Mouse (Mus musculus): ENCODE data around the gene Dmc1. TPM values are rescaled to one million over a fixed set of nuclear protein-coding genes. Genes with fewer than 3 reads are reported as not detected.

Dmc1 gene
- polyA plus RNA-seq, 1 experiment from 2014 or later = 2.6 TPM

DNA sequence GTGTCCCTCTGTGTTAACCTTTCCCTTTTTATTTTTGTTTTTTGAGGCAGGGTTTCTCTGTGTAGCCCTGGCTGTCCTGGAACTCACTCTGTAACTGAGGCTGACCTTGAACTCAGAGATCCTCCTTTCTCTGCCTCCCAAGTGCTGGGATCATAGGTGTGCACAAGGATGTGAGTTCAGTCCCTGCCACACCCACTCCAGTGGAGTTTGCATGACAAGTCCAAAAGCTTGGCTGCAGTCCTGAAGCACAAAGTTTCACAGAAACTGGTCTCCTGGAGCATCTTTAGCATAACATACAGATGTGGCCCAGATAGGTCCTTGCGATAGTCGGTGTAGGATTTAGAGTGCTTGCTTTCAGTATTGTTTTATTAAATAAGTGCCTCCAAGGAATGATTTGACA lies 4.3 kb upstream of the Dmc1 start:
- Histone ChIP-seq H3K4me3 (no peak overlapping the region), H3K9ac (no peak overlapping the region), H3K4me2 (no peak overlapping the region), H3K27me3 (0 out of 2 replicates have a peak, but pooled peaks cover 7% of the 10 kb centered on the region), H3K4me1 (peaks cover 11% of the 10 kb centered on the region; the same call in 1 of the 2 replicates), H3K27ac (no peak overlapping the region), H3K36me3 (peaks cover 10% of the 10 kb centered on the region), H3K9me3 (no peaks in the 10 kb centered on the region)
- 96% methylated on average over 2 of the region's 2 CpGs for WGBS
- ATAC-seq (ENCODE audit: insufficient number of reproducible peaks, low FRiP score, low TSS enrichment, low read depth) = no peak

DNA sequence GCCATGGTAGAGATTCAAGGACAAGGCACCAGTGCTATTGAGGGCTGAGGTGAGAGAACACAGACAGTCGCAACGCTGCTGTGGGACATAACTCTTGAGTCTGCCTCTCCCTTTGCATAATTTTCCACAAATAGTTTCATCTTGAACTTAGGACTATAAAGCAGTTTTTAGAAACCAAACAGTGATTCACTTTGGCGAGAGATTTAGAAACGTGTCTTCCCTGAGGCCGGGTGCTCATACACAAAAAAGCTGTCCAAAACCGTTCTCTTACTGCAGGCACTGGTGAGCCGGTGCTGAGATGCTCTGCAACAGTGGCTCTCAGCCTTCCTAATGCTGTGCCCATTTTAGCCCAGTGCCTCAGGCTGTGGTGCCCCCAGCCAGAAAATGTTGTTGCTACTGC lies 3.3 kb upstream of the Dmc1 start:
- WGBS = 76% methylated on average over 7 of the region's 7 CpGs
- peaks cover 8% of the 10 kb centered on the region for H3K36me3 ChIP-seq
- H3K4me1 ChIP-seq = peaks cover 11% of the 10 kb centered on the region; the same call in 1 of the 2 replicates
- H3K4me3 ChIP-seq = no peak overlapping the region
- H3K9me3 ChIP-seq = no peaks in the 10 kb centered on the region
- H3K27me3 ChIP-seq = 0 out of 2 replicates have a peak, but pooled peaks cover 7% of the 10 kb centered on the region
- no peak overlapping the region for H3K4me2 ChIP-seq
- H3K27ac ChIP-seq = no peak overlapping the region
- no peak overlapping the region for H3K9ac ChIP-seq
- no peak for ATAC-seq (ENCODE audit: insufficient number of reproducible peaks, low FRiP score, low TSS enrichment, low read depth)

DNA sequence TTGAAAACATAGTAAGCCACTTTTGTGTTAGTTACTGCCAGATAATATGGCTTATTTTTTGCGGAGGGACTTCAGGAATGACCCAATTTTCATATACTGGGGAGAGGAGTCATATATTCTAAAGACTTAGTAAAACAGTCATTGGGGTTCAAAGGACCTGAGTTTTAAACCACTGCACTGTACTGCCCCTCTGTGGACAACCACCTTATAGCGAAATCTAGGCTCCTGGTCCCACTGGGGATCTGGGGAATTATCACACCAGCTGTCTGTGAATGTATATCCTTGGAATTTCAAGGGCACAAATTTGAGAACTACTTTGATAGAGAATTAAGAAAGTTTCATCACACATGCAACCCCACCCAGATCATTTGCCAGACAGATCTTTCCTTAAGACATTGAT lies 2.8 kb upstream of the Dmc1 start:
- Histone ChIP-seq H3K27me3 (0 out of 2 replicates have a peak, but pooled peaks cover 7% of the 10 kb centered on the region), H3K27ac (no peak overlapping the region), H3K9ac (no peak overlapping the region), H3K9me3 (no peaks in the 10 kb centered on the region), H3K4me1 (peaks cover 11% of the 10 kb centered on the region; the same call in 1 of the 2 replicates), H3K4me3 (no peak overlapping the region), H3K4me2 (no peak overlapping the region), H3K36me3 (peaks cover 7% of the 10 kb centered on the region; the same call in 1 of the 2 replicates)
- 51% methylated on average over 2 of the region's 2 CpGs for whole genome bisulfite sequencing
- ATAC-seq (ENCODE audit: insufficient number of reproducible peaks, low FRiP score, low TSS enrichment, low read depth) = no peak

DNA sequence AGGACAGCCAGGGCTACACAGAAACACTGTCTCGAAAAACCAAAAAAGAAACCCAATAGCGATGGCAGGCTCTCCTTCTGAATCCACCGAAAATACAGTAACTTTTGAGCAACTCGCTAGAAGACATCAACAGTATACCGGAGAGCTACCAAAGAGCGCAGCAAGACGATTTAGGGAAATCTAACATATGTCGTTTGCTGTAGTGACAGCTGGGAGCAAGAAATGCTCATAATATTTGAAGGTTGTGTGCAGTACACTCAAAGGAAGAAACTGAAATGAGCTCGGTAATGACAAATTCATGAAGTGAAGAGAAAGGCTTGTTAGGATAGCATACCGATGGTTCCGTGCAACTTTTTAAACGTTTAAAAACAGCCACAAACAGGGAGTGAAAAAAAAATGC lies 1.3 kb upstream of the Dmc1 start:
- Histone ChIP-seq H3K9me3 (no peaks in the 10 kb centered on the region), H3K27me3 (0 out of 2 replicates have a peak, but pooled peaks cover 7% of the 10 kb centered on the region), H3K9ac (no peak overlapping the region), H3K36me3 (0 out of 2 replicates have a peak, but pooled peaks cover 3% of the 10 kb centered on the region), H3K4me2 (no peak overlapping the region), H3K4me1 (peaks cover 11% of the 10 kb centered on the region; the same call in 1 of the 2 replicates), H3K4me3 (no peak overlapping the region), H3K27ac (no peak overlapping the region)
- 88% methylated on average over 12 of the region's 12 CpGs for whole genome bisulfite sequencing
- ATAC-seq (ENCODE audit: insufficient number of reproducible peaks, low FRiP score, low TSS enrichment, low read depth) = no peak

DNA sequence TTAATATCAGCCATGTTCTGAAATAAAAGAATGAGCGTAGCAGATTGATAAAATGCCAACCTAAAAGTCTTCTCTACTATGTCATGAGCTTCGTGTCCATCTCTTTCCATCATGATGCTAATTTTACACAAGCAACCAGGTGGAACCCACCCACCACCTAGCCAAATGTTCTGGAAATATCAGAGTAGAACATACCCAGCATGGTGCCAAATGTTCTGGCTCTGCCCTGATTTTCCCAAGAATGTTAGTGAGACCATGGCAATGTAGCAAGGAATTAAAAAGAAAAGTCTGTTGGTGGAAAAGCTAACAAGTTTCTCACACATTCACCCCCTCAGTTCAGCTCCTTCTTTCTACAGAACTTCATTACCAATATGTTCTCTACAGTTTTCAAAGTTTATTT lies 4.7 kb downstream of the Dmc1 start:
- 0 out of 2 replicates have a peak, but pooled peaks cover 7% of the 10 kb centered on the region for H3K27me3 ChIP-seq
- WGBS = 86% methylated on average over 2 of the region's 2 CpGs
- H3K4me1 ChIP-seq = peaks cover 8% of the 10 kb centered on the region; the same call in 1 of the 2 replicates
- ATAC-seq (ENCODE audit: insufficient number of reproducible peaks, low FRiP score, low TSS enrichment, low read depth) = no peak
- no peak overlapping the region for H3K4me2 ChIP-seq
- H3K9ac ChIP-seq = no peak overlapping the region
- H3K36me3 ChIP-seq = no peaks in the 10 kb centered on the region
- no peaks in the 10 kb centered on the region for H3K9me3 ChIP-seq
- H3K4me3 ChIP-seq = no peak overlapping the region
- no peak overlapping the region for H3K27ac ChIP-seq

DNA sequence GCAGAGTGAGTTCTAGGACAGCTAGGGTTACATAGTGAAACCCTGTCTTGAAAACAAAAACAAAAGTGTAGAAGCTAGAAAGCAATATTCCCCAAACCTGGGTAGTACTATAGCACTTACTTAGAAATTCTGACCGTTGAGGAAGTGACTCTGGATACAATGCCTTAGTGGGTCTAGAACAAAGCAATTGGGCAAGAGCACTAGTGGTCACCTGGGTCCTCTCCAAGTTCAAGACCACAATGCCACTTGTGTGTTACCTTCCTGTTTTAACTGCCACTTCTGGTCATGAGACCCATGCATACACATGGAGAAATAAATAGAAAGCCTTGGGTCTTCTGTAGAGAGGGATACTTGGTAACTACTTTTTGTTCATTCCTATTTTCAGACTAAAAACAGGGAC lies 6.2 kb downstream of the Dmc1 start:
- Histone ChIP-seq H3K27ac (no peak overlapping the region), H3K9me3 (no peaks in the 10 kb centered on the region), H3K27me3 (no peaks in the 10 kb centered on the region), H3K4me2 (no peak overlapping the region), H3K9ac (no peak overlapping the region), H3K4me1 (no peaks in the 10 kb centered on the region), H3K4me3 (no peak overlapping the region), H3K36me3 (no peaks in the 10 kb centered on the region)
- ATAC-seq (ENCODE audit: insufficient number of reproducible peaks, low FRiP score, low TSS enrichment, low read depth) = no peak
- 97% methylated on average over 1 of the region's 1 CpGs for WGBS

DNA sequence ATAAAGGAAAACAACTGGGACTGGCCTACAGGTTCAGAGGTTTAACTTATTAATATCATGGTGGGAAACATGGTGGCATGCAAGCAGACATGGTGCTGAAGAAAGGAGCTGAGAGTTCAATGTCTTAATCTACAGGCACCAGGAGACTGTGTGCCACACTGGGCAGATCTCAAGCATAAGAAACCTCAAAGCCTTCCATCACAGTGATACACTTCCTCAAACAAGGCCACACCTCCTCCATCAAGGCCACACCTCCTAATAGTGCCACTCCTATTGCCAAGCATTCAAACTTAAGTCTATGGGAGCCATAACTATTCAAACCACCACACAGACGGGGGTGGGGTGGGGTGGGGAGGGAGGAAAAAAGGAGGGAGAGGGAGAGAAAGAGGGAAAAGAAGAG lies 23.3 kb downstream of the Dmc1 start:
- ATAC-seq (ENCODE audit: insufficient number of reproducible peaks, low FRiP score, low TSS enrichment, low read depth) = no peak
- 74% methylated on average over 1 of the region's 1 CpGs for WGBS
- no peaks in the 10 kb centered on the region for H3K36me3 ChIP-seq
- no peaks in the 10 kb centered on the region for H3K4me1 ChIP-seq
- no peak overlapping the region for H3K4me3 ChIP-seq
- H3K9me3 ChIP-seq = no peaks in the 10 kb centered on the region
- no peak overlapping the region for H3K9ac ChIP-seq
- H3K27ac ChIP-seq = no peak overlapping the region
- H3K4me2 ChIP-seq = no peak overlapping the region
- no peaks in the 10 kb centered on the region for H3K27me3 ChIP-seq

DNA sequence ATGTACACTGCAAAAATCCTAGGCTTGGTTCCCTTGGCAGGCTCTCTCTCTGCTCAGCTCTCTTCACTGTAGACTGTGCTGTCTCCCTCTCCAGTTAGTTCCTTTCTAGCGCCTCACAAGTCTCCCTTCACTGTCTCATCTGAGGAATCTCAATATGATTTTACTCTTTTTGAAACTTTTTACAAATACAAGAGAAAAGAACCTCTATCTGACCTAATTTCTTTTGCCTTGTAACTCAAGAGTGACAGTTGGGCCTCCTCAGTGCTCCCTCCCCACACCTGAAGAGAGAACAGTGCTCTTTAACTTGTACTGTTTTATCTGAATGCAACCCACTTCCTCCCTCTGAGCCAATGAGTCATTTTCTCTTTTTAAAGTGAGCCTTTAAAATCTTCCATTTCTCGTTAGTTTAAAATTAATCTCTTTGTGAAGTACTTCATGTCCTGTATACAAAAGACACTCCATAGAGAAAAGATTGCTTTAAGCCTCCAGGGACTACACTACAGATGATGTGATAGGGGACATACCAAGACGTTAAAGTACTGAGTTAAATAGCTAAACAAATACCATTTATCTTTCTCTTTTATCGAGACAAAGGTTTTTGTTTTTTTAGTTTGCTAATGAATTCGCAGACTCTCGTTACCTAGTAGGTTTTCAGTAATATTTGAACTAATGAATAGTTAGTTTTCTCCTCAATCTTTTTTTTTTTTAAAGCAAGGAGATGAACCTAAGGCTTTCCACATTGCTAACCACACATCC lies 27.1 kb downstream of the Dmc1 start:
- Histone ChIP-seq H3K9me3 (no peaks in the 10 kb centered on the region), H3K36me3 (no peaks in the 10 kb centered on the region), H3K9ac (no peak overlapping the region), H3K4me3 (no peak overlapping the region), H3K4me1 (no peaks in the 10 kb centered on the region), H3K27ac (no peak overlapping the region), H3K27me3 (no peaks in the 10 kb centered on the region), H3K4me2 (no peak overlapping the region)
- no peak for ATAC-seq (ENCODE audit: insufficient number of reproducible peaks, low FRiP score, low TSS enrichment, low read depth)
- 65% methylated on average over 6 of the region's 6 CpGs for WGBS

DNA sequence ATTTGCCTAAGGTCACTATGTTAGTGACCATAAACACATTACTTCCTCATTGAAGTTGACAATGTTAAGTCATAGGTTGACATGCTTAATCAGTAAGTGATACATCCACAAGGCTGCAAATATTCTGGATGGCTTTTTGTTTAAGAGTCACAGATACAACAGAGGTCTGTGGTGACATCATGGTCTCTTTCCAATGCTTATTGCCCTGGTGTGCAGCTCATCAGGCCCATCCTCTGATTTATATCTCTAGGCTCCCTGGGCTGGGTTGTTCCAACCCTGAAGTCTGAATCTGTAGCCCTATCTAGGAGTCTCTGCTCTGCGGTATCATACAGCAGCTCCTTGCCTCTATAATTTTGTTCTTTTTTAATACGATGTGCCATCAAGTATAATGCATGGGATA lies 28.0 kb downstream of the Dmc1 start:
- H3K4me2 ChIP-seq = no peak overlapping the region
- no peak overlapping the region for H3K27ac ChIP-seq
- H3K4me1 ChIP-seq = no peaks in the 10 kb centered on the region
- H3K27me3 ChIP-seq = no peaks in the 10 kb centered on the region
- no peaks in the 10 kb centered on the region for H3K36me3 ChIP-seq
- no peaks in the 10 kb centered on the region for H3K9me3 ChIP-seq
- 92% methylated on average over 2 of the region's 2 CpGs for WGBS
- H3K9ac ChIP-seq = no peak overlapping the region
- H3K4me3 ChIP-seq = no peak overlapping the region
- no peak for ATAC-seq (ENCODE audit: insufficient number of reproducible peaks, low FRiP score, low TSS enrichment, low read depth)

DNA sequence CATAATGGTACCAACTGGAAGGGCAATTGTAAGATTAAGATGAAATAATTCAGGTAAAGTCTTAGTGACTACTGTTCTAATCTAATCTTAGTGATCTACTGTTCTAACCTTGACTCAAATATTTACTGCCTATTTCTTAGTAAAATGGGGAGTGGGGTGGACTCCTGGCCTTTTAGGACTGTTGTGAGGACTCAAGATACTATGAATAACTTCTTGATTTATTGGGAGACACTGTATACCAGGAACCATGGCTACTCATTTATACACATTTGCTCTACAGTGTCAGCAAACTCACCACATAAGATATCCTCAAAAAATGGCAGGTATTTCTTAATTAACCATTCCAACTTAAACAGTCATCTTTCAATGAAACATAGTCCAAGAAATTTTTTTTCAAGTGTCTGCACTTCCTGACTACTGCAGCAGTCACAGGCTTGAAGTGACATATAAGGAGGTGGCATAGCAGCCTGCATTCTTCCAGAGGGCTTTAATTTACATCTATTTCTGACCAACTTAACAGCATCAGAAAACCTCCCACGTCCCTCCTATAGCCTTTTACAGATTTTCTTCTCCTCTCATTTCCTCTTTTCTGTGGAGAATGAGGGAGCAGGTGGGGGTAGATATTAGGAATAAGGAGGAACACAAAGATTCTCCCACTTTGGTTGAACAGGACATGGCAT lies 29.2 kb downstream of the Dmc1 start:
- H3K9ac ChIP-seq = no peak overlapping the region
- ATAC-seq (ENCODE audit: insufficient number of reproducible peaks, low FRiP score, low TSS enrichment, low read depth) = no peak
- no peak overlapping the region for H3K4me2 ChIP-seq
- H3K27me3 ChIP-seq = no peaks in the 10 kb centered on the region
- no peak overlapping the region for H3K4me3 ChIP-seq
- no peaks in the 10 kb centered on the region for H3K4me1 ChIP-seq
- WGBS = 40% methylated on average over 1 of the region's 1 CpGs
- no peak overlapping the region for H3K27ac ChIP-seq
- H3K9me3 ChIP-seq = no peaks in the 10 kb centered on the region
- no peaks in the 10 kb centered on the region for H3K36me3 ChIP-seq

DNA sequence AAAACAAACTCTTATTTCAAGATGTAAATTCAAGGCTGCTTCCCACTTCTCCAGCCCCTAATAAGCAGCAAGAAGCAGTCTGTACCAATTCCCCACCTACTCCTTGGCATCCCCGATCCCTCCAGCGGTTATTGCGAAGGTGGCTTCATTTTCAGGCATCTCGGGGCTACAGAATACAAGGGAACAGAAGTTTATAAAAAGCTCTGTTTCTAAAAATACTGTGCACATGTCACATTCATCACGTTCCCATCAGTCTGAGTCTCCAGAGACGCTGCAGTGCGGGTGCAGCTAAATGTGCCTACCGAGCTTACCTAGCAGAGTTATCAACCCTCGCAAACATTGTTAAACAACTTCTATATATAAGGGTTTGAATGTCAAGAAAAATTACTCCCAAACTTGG lies 42.5 kb downstream of the Dmc1 start:
- H3K9ac ChIP-seq = no peak overlapping the region
- WGBS = 73% methylated on average over 9 of the region's 9 CpGs
- H3K36me3 ChIP-seq = no peaks in the 10 kb centered on the region
- H3K9me3 ChIP-seq = no peaks in the 10 kb centered on the region
- ATAC-seq (ENCODE audit: insufficient number of reproducible peaks, low FRiP score, low TSS enrichment, low read depth) = no peak
- no peaks in the 10 kb centered on the region for H3K4me1 ChIP-seq
- no peak overlapping the region for H3K4me2 ChIP-seq
- H3K27me3 ChIP-seq = no peaks in the 10 kb centered on the region; the same call in 1 of the 2 replicates
- H3K27ac ChIP-seq = no peak overlapping the region
- H3K4me3 ChIP-seq = no peak overlapping the region

DNA sequence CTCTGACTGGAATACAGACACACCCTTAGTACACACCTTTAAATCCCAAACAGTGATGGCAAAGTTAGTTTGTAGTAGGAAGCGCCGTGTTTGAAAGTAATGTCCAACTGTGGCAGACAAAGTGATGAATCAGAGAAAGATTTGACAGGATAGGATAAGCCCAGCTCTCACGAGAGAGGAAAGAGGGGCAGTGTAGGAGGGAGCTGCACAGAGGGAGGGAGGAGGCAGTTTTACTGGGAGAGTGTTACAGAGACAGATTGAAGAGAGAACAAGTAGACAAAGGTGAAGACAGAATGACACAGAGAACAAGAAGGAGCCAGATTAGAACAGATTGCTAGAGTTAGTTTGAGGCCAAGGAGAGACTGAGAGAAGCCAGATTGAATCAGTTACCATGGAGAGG lies 45.3 kb downstream of the Dmc1 start:
- Histone ChIP-seq H3K9ac (no peak overlapping the region), H3K36me3 (no peaks in the 10 kb centered on the region), H3K27ac (no peak overlapping the region), H3K27me3 (no peaks in the 10 kb centered on the region; the same call in 1 of the 2 replicates), H3K9me3 (no peaks in the 10 kb centered on the region), H3K4me3 (no peak overlapping the region), H3K4me2 (no peak overlapping the region), H3K4me1 (no peaks in the 10 kb centered on the region)
- no peak for ATAC-seq (ENCODE audit: insufficient number of reproducible peaks, low FRiP score, low TSS enrichment, low read depth)
- 65% methylated on average over 3 of the region's 3 CpGs for WGBS
